Mouse (Mus musculus): ENCODE results near the gene Gucy2d.

GRCm38 (mm10) chr7:98513251-98513650, 73.0 kb downstream of the Gucy2d start:
- TF ChIP-seq CTCF (IDR thresholded peaks at IDR 0.05; ENCODE audit: low read depth) (no peak), EP300 (IDR thresholded peaks at IDR 0.05; ENCODE audit: low read depth) (no peak)
